8 mouse cellular contexts compared by ENCODE assay signal in genomic region chr2:3474861-3475283, GRCm38 (mm10). TPM values are rescaled to one million over a fixed set of nuclear protein-coding genes. Genes with fewer than 3 reads are reported as not detected.
A peak's percentile ranks its signal among the peaks of the same experiment; 100 is the strongest.
DNase-seq lines count a peak whose midpoint lies in the region; ATAC-seq and TF ChIP-seq lines count a peak whose summit lies in the region.

Gene Suv39h2, minus strand, starts transcription at chr2:3475031.

- peaks cover 22% of the 10 kb centered on the region for H3K4me1 ChIP-seq in bone marrow macrophage, adult 2 months (ENCODE audit: control insufficient read depth, insufficient read depth, low read length)
- H3K4me1 ChIP-seq in embryonic fibroblast, embryonic 13.5 days (ENCODE audit: control insufficient read depth, insufficient read depth, low read length), result 0 out of 2 replicates have a peak, but pooled peaks cover 3% of the 10 kb centered on the region
- 0 out of 2 replicates have a peak, but pooled peaks cover 3% of the 10 kb centered on the region for H3K4me1 ChIP-seq in kidney, embryonic 14.5 days (ENCODE audit: control insufficient read depth, insufficient read depth, low read length)
- peaks cover 11% of the 10 kb centered on the region for H3K4me1 ChIP-seq in limb, embryonic 15.5 days

- peak; percentile 98 for DNase-seq in A20 (ENCODE audit: low read depth, low spot score)
- DNase-seq in heart, adult 9 months (ENCODE audit: low spot score in 2 of 2), result peak; percentile 96
- peak; percentile 92 to 96 for DNase-seq in monocyte, adult 2 months (ENCODE audit: low read depth in 1 of 2, low spot score in 2 of 2)
- peak; percentile 96 to 97 for DNase-seq in spleen, postnatal 36 days (ENCODE audit: low spot score in 2 of 2)

- peak within 1 kb of the TSS; percentile 25 for H3K27ac ChIP-seq in bone marrow macrophage, adult 2 months (ENCODE audit: insufficient read depth, low read depth, low read length)
- peak within 1 kb of the TSS; percentile 10 for H3K27ac ChIP-seq in embryonic fibroblast, embryonic 13.5 days (ENCODE audit: insufficient read depth, low read length)
- peak within 1 kb of the TSS; percentile 95 for H3K27ac ChIP-seq in kidney, embryonic 14.5 days (ENCODE audit: low read depth, low read length)
- peak within 1 kb of the TSS; percentile 91 for H3K27ac ChIP-seq in limb, embryonic 15.5 days

- peak within 1 kb of the TSS; percentile 82 for H3K4me3 ChIP-seq in bone marrow macrophage, adult 2 months (ENCODE audit: insufficient read depth, low read length)
- peak within 1 kb of the TSS; percentile 65 for H3K4me3 ChIP-seq in embryonic fibroblast, embryonic 13.5 days (ENCODE audit: insufficient read depth, low read length)
- peak within 1 kb of the TSS; percentile 95 for H3K4me3 ChIP-seq in kidney, embryonic 14.5 days (ENCODE audit: low read length)
- peak within 1 kb of the TSS; percentile 99 for H3K4me3 ChIP-seq in limb, embryonic 15.5 days

- H3K27me3 ChIP-seq in kidney, embryonic 14.5 days (ENCODE audit: control insufficient read depth, insufficient read depth, low read length), result no peaks in the 10 kb centered on the region
- H3K27me3 ChIP-seq in limb, embryonic 15.5 days, result no peaks in the 10 kb centered on the region

- no peaks in the 10 kb centered on the region for H3K9me3 ChIP-seq in kidney, embryonic 14.5 days (ENCODE audit: control insufficient read depth, low read length)
- no peaks in the 10 kb centered on the region for H3K9me3 ChIP-seq in limb, embryonic 15.5 days

- ATAC-seq in kidney, embryonic 14.5 days (ENCODE audit: low FRiP score, low TSS enrichment), result peak; percentile 99
- peak; percentile 98 for ATAC-seq in limb, embryonic 15.5 days (ENCODE audit: insufficient number of reproducible peaks, low FRiP score, low TSS enrichment, low read depth)

- peak within 1 kb of the TSS; percentile 68 for H3K4me2 ChIP-seq in kidney, embryonic 14.5 days (replicated peaks; ENCODE audit: low read depth, low read length)
- peak within 1 kb of the TSS; percentile 74 for H3K4me2 ChIP-seq in limb, embryonic 15.5 days

- H3K36me3 ChIP-seq in kidney, embryonic 14.5 days (ENCODE audit: control insufficient read depth, insufficient read depth, low read length), result peaks cover 6% of the 10 kb centered on the region
- H3K36me3 ChIP-seq in limb, embryonic 15.5 days, result 0 out of 2 replicates have a peak, but pooled peaks cover 7% of the 10 kb centered on the region

- under 1% methylated on average over 42 of the region's 42 CpGs for whole genome bisulfite sequencing in kidney, embryonic 14.5 days
- WGBS in limb, embryonic 15.5 days, result under 1% methylated on average over 42 of the region's 42 CpGs

- no peak for TF ChIP-seq CTCF in bone marrow macrophage, adult 2 months (IDR thresholded peaks at IDR 0.05; ENCODE audit: low read depth, low read length)
- TF ChIP-seq CTCF in embryonic fibroblast, embryonic 13.5 days (IDR thresholded peaks at IDR 0.05; ENCODE audit: borderline replicate concordance, insufficient read depth, low read length), result no peak

- no peak for TF ChIP-seq POLR2A in bone marrow macrophage, adult 2 months (IDR thresholded peaks at IDR 0.05; ENCODE audit: borderline replicate concordance, low read depth, low read length)
- TF ChIP-seq POLR2A in embryonic fibroblast, embryonic 13.5 days (IDR thresholded peaks at IDR 0.05; ENCODE audit: low read depth, low read length), result peak; percentile 86

- peak within 1 kb of the TSS; percentile 85 for H3K9ac ChIP-seq in kidney, embryonic 14.5 days (ENCODE audit: low read depth, low read length)
- H3K9ac ChIP-seq in limb, embryonic 15.5 days, result peak within 1 kb of the TSS; percentile 73

RNA-seq across cellular contexts. Expression of gene Suv39h2, which starts in this region (rescaled TPM):
- 1.1 and 1.5 TPM in 2 replicates for polyA plus RNA-seq in bone marrow macrophage, adult 2 months (2012; ENCODE audit: insufficient read depth, insufficient read length, missing spikeins)
- polyA plus RNA-seq in embryonic fibroblast, embryonic 13.5 days (2011; ENCODE audit: insufficient read length, low read depth, missing spikeins), result 4.5 and 8.2 TPM in 2 replicates
- 25.1 and 28.8 TPM in 2 replicates for polyA plus RNA-seq in kidney, embryonic 14.5 days (2014; fragmentation: Nextera tagmentation; extraction: Ambion mirVana)
- 8.9 and 12.5 TPM in 2 replicates for polyA plus RNA-seq in limb, embryonic 15.5 days (2015; fragmentation: Nextera tagmentation; extraction: Ambion mirVana)

Comparison
In these comparisons a context has a peak if more than half of its experiments do, and no peak if none do; other contexts are left out.
1. Peak in every context shown above with its lines: DNase-seq, ATAC-seq, H3K4me3 ChIP-seq and H3K27ac ChIP-seq.
2. H3K27ac ChIP-seq: peak in every context shown above with its lines; median percentile 95 in kidney, embryonic 14.5 days; 91 in limb, embryonic 15.5 days; 25 in bone marrow macrophage, adult 2 months; 10 in embryonic fibroblast, embryonic 13.5 days.